ENCODE assay signal across 10 mouse cellular contexts in the genomic region with DNA sequence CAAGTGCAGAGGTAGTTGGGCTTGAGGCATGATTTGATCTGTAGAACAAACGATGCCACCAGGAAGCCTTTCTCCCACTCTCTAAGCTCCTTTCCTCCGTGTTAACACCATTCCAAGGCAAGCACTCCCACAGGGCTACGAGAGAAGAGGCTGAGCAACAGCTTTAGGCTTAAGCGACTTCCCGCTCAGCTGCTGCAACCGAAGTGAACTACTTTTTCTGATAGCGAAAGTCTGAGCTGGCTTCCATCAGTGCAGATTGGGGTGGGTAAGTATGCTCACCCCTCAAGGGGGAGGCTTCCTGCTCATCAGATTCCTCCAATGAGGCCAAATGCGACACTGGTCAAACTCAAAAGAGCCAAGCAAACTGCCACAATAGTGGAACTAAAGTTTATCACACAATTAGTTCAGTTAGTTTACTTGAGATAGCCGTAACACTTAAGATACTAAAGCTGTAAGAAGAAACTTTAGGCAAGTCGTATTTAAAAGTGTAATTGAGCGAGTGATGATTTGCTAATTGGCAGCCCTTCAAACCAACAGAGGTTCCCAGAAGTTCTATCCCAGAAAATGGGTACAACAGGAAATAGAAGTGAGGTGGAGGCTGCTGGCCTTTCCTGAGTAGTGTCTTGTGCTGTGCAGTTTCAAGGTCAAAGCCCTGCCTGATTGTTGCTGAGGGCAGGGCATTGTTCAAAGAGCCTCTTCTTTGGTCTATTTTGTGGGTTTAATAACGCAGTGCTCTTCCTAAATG.
DNase-seq lines count a peak whose midpoint lies in the region; ATAC-seq and TF ChIP-seq lines count a peak whose summit lies in the region.
"Had no signal": no experiment of that assay in that cellular context is flagged by ENCODE, and none has a peak within 500 bp of the region (broad histone marks: within the 10 kb centered on the region; RNA-seq: fewer than 3 reads in every experiment).

No protein-coding gene starts in this region.

- no peak overlapping the region for H3K9ac ChIP-seq in kidney, embryonic 14.5 days (ENCODE audit: low read depth, low read length)
- no peak overlapping the region for H3K9ac ChIP-seq in heart, embryonic 16.5 days (ENCODE audit: low read length)
- no peak overlapping the region for H3K9ac ChIP-seq in midbrain, embryonic 13.5 days (replicated peaks)

- no peak for TF ChIP-seq CTCF in brain, embryonic 14.5 days (IDR thresholded peaks at IDR 0.05; ENCODE audit: borderline replicate concordance, extremely low read depth, insufficient read depth, insufficient read length)
- no peak for TF ChIP-seq CTCF in cerebellum, adult 2 months (IDR thresholded peaks at IDR 0.05; ENCODE audit: borderline replicate concordance, insufficient read depth, low read depth, low read length)

- no peak for ATAC-seq in kidney, embryonic 14.5 days (ENCODE audit: low FRiP score, low TSS enrichment)
- ATAC-seq in heart, embryonic 16.5 days (replicated peaks; ENCODE audit: extremely low read depth, insufficient read depth, low FRiP score): peak; percentile 49
- ATAC-seq in midbrain, embryonic 13.5 days: 0 out of 2 replicates have a peak, but pooled peaks have one; percentile 24

- H3K4me3 ChIP-seq in kidney, embryonic 14.5 days (ENCODE audit: low read length): no peak overlapping the region
- H3K4me3 ChIP-seq in heart, embryonic 16.5 days (ENCODE audit: low read length): no peak overlapping the region
- H3K4me3 ChIP-seq in midbrain, embryonic 13.5 days (replicated peaks): no peak overlapping the region
- no peak overlapping the region for H3K4me3 ChIP-seq in cerebellum, adult 2 months (replicated peaks; ENCODE audit: insufficient read depth, low read depth, low read length)

- H3K27ac ChIP-seq in kidney, embryonic 14.5 days (ENCODE audit: low read depth, low read length): no peak overlapping the region
- peak overlapping the region; percentile 6; the same call in 1 of the 2 replicates for H3K27ac ChIP-seq in heart, embryonic 16.5 days (ENCODE audit: low read length)
- no peak overlapping the region for H3K27ac ChIP-seq in midbrain, embryonic 13.5 days
- H3K27ac ChIP-seq in cerebellum, adult 2 months (ENCODE audit: insufficient read depth, low read length): no peak overlapping the region
- H3K27ac ChIP-seq: macrophage had no signal

- no peak for TF ChIP-seq POLR2A in brain, embryonic 14.5 days (IDR thresholded peaks at IDR 0.05; ENCODE audit: borderline replicate concordance, extremely low read depth, insufficient read depth, insufficient read length, poor library complexity, severe bottlenecking)
- TF ChIP-seq POLR2A in cerebellum, adult 2 months (IDR thresholded peaks at IDR 0.05; ENCODE audit: borderline replicate concordance, insufficient read depth, low read length): no peak

- H3K36me3 ChIP-seq in kidney, embryonic 14.5 days (ENCODE audit: control insufficient read depth, insufficient read depth, low read length): no peaks in the 10 kb centered on the region
- H3K36me3 ChIP-seq in heart, embryonic 16.5 days (ENCODE audit: control insufficient read depth, insufficient read depth): no peaks in the 10 kb centered on the region
- H3K36me3 ChIP-seq in midbrain, embryonic 13.5 days: no peaks in the 10 kb centered on the region

- no peaks in the 10 kb centered on the region for H3K4me1 ChIP-seq in kidney, embryonic 14.5 days (ENCODE audit: control insufficient read depth, insufficient read depth, low read length)
- peaks cover 20% of the 10 kb centered on the region for H3K4me1 ChIP-seq in heart, embryonic 16.5 days (ENCODE audit: control insufficient read depth, insufficient read depth, low read length)
- H3K4me1 ChIP-seq in midbrain, embryonic 13.5 days (replicated peaks): peaks cover 15% of the 10 kb centered on the region
- H3K4me1 ChIP-seq in cerebellum, adult 2 months (ENCODE audit: control insufficient read depth, insufficient read depth, low read length): no peaks in the 10 kb centered on the region

- H3K4me2 ChIP-seq in kidney, embryonic 14.5 days (replicated peaks; ENCODE audit: low read depth, low read length): peak overlapping the region; percentile 10; the same call in 1 of the 2 replicates
- peak overlapping the region; percentile 51 for H3K4me2 ChIP-seq in heart, embryonic 16.5 days (ENCODE audit: low read depth, low read length)
- H3K4me2 ChIP-seq in midbrain, embryonic 13.5 days (replicated peaks): no peak overlapping the region

- WGBS in kidney, embryonic 14.5 days: 27% methylated on average over 12 of the region's 12 CpGs
- WGBS in heart, embryonic 16.5 days: 15% methylated on average over 12 of the region's 12 CpGs
- 20% methylated on average over 12 of the region's 12 CpGs for WGBS in midbrain, embryonic 13.5 days
- 30% methylated on average over 12 of the region's 12 CpGs for WGBS in cerebellum, adult 2 months

- no peak for DNase-seq in kidney, adult 9 months
- peak; percentile 59 for DNase-seq in brain, embryonic 14.5 days (ENCODE audit: low read depth)
- no peak for DNase-seq in cerebellum, adult 2 months
- DNase-seq in adrenal gland, adult 8-10 months: no peak
- no peak for DNase-seq in layer of hippocampus, adult 18-20 months (ENCODE audit: low spot score in 2 of 2)
- DNase-seq: cerebellum, adult 11 months had no signal

- H3K9me3 ChIP-seq in kidney, embryonic 14.5 days (ENCODE audit: control insufficient read depth, low read length): no peaks in the 10 kb centered on the region
- H3K9me3 ChIP-seq in heart, embryonic 16.5 days (replicated peaks; ENCODE audit: control insufficient read depth, low read length): no peaks in the 10 kb centered on the region
- H3K9me3 ChIP-seq in midbrain, embryonic 13.5 days: no peaks in the 10 kb centered on the region

- no peaks in the 10 kb centered on the region for H3K27me3 ChIP-seq in kidney, embryonic 14.5 days (ENCODE audit: control insufficient read depth, insufficient read depth, low read length)
- H3K27me3 ChIP-seq in heart, embryonic 16.5 days (ENCODE audit: control insufficient read depth, insufficient read depth, low read length): no peaks in the 10 kb centered on the region
- 0 out of 2 replicates have a peak, but pooled peaks cover 3% of the 10 kb centered on the region for H3K27me3 ChIP-seq in midbrain, embryonic 13.5 days
- H3K27me3 ChIP-seq in cerebellum, adult 2 months (ENCODE audit: control insufficient read depth, insufficient read depth, low read length): no peaks in the 10 kb centered on the region; the same call in 1 of the 2 replicates
